Mouse (Mus musculus) E14TG2a.4 (cell line): Measurements from ENCODE around the gene Smap2.

ENCODE experiments used
- CTCF ChIP-seq: conservative IDR thresholded peaks from 2 replicates; pipeline ENCODE4 v1.5.1; 2014; ENCODE audit warnings: low read length
- NANOG ChIP-seq: IDR thresholded peaks from 2 replicates; pipeline ENCODE4 v1.6.1; 2014; ENCODE audit warnings: borderline replicate concordance, low read length, mixed read lengths
- POU5F1 ChIP-seq: IDR thresholded peaks from 2 replicates; pipeline ENCODE4 v1.6.1; 2014; ENCODE audit warnings: low read length, borderline replicate concordance

DNA sequence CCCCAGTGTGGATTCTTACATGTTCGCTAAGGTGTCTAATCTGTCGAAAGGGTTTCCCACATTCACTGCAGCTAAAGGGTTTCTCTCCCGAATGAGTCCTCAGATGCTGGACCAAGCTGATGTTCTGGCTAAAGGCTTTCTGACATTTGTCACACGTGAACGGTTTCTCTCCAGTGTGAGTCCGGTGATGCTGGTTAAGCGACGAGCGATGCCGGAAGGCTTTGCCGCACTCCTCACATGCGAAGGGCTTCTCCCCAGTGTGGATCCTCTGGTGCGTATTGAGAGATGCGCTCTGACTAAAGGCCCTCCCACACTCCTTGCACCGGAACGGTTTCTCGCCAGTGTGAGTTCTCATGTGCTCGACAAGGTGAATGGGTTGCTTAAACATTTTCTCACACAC lies 86.3 kb downstream of the Smap2 start:
- TF ChIP-seq CTCF = no peak
- no peak for TF ChIP-seq POU5F1
- no peak for TF ChIP-seq NANOG
